Mouse (Mus musculus) v-Abl transformed pro-B cells (cell line): ENCODE measurements around the gene Olfr1201.

Experiments used
- in situ Hi-C, 2 experiments: fragments of 400-800 bp; cut with MboI; formaldehyde crosslinking; loops; one replicate each; pipeline ENCODE4 v1.15.1; 2025; ENCODE audit not compliant: unreplicated experiment in 2 of 2

The Olfr1201 gene

DNA sequence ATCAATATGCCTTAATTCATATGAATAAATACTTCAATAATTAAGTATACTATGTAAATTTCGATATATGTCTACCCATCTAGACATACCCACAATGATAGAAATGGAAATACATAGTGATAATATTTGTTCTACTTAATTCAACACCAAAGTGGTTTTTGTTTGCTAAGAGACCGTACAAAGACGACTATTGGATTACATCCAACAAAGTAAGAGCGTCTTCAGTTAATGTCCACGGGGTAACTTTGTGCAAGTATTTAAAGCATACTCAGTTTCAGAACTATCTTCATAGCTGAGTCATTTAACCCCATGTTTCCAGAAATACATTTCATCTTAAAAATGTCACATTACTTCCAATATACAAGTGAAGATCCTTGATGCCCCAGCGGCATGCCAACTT is at the start of gene Olfr1201:
Olfr1201 (plus strand) TSS at position 301 of the 400 bp plus-strand sequence.
- in situ Hi-C loops = no loop called here

DNA sequence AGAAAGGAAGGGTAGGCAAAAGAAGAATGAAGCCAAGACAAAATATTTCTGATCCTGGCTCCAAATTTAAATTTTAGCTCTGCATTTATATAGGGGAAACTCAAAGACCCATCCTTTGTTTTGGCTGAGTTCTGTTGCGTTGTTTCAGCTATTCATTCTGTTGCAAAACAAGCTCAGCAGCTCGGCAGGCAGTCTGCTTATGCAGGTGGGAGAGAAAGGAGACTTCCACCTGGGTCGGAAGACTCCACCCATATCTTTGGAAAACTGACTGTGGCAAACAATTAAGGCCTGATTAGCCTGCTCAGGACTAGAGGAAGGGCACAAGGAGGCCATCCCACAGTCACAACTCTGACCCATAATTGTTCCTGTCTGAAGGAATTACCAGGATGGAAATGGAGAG is 49.5 kb upstream of the Olfr1201 start:
- in situ Hi-C loops = no loop called here

DNA sequence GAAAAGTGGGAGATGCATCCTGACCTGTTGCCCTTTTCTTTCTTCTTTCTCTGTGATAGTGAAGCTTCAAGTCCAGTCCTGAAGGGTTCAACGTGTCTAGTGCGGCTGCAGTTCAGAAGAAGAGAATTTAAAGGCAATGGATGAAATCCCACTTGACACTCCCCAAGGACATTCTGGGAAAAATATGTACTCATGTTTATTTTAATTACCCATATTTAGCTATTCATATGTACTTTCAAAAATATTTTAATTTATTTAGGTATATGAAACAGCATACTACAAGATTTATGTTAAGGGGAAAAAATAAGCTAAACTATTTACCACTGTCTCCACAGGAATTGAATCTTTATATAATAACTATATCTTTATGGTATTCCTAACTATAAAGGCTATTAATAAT is 41.6 kb upstream of the Olfr1201 start, which contains the start of gene Olfr1198:
Olfr1198 (minus strand) TSS at position 101 of the 400 bp plus-strand sequence.
- in situ Hi-C loops = no loop called here

DNA sequence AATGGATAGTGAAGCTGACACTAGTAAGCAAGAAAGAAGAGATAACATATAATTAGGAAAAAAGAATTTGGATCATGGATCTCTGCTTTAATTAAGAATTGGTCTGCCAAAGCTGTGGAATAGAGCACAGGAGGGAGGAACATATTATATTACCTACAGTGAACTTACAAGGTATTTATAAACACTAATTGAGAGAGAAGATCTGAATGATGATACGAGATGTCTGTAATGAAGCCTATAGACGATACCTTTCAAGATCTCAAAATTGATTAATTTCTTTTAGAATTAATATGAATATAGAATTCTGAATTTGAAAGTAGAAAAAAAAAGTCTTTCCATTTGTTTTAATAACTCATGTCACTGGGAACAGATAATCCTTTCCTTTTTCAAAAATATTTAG is 32.5 kb upstream of the Olfr1201 start, which contains the start of gene Olfr1199:
Olfr1199 (minus strand) TSS at position 101 of the 400 bp plus-strand sequence.
- in situ Hi-C loops = no loop called here

DNA sequence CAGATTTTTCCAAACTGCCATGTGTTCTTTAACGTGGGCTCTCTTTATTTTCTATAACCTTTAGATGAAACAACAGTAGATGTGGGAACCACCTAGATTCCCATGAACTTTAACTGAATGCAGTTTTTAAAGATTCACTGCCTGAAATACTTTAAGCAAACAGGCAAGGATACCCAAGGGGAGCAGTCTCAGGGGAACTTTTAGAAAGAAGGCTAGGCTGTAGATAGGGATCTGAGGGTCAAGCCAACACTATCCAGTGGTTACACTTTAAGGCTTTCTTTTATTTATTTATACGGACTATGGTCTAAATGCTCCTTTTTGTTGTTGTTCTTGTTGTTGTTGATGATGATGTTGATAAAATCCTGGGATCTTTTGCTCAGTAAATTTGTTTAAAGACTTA is 22.4 kb upstream of the Olfr1201 start, which contains the start of gene Olfr1200:
Olfr1200 (minus strand) TSS at position 101 of the 400 bp plus-strand sequence.
- in situ Hi-C loops = no loop called here

DNA sequence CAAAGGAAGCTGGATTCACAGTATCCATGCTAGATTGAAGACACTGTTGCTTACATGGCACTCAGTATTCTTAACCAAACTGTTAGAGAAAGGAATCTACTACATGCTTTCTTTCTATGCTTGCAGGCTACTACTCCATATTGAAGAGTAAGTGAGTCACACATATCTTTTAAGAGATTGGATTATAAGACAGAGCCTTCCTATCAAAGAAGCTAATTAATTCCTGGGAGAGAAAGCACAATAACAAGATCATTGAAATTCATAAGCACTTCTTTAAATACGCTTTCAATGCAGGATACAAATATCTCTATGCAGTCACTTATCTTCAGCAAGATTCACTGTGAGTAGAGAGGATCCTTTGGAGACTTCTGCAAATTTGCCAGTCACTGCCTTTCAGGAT is 21.4 kb downstream of the Olfr1201 start, which contains the start of gene Olfr1202:
Olfr1202 (plus strand) TSS at position 301 of the 400 bp plus-strand sequence.
- in situ Hi-C loops = no loop called here

DNA sequence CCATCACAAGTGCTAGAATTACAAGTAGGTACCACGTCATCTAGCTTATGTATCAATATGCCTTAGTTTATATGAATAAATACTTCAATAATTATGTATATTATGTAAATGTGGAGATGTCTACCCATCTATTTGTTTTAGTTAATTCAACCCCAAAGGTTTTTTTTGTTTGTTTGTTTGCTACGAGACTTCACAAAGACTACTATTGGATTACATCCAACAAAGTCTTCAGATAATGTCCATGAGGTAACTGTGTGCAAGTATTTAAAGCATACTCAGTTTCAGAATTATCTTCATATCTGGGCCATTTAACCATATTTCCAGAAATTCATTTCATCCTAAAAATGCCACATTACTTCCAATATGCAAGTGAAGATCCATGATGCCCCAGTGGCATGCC is 36.6 kb downstream of the Olfr1201 start, which contains the start of gene Olfr1205:
Olfr1205 (plus strand) TSS at position 301 of the 400 bp plus-strand sequence.
- in situ Hi-C loops = no loop called here

DNA sequence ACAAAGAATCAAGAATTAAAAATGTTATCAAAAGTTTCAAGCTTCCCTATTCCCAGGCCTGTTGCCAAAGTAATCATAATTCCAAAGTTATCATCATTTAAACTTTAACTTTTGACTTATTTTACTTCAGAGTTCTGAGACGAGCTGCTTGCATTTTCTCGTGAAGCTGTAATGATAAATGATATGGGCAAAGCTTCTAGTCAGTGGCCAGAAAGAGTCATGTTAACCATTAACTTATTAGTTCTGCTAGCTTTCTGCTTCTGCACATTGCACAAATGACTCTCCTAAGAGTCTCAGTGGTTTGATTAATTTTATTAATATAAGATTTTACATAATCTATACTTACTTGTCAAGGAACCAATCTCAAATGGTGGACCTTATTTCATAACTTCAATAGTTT is 45.6 kb downstream of the Olfr1201 start:
- in situ Hi-C loops = no loop called here
